Mouse (Mus musculus) liver, embryonic 14.5 days (tissue): ENCODE results near the gene Reep3.

Experiments
- CTCF ChIP-seq: IDR thresholded peaks from 2 replicates; pipeline ENCODE4 v1.5.1; 2016; ENCODE audit warnings: antibody characterized with exemption, low read depth, control low read depth
- EP300 ChIP-seq: IDR thresholded peaks from 2 replicates; pipeline ENCODE4 v1.6.1; 2016; ENCODE audit warnings: antibody characterized with exemption, low read depth

DNA sequence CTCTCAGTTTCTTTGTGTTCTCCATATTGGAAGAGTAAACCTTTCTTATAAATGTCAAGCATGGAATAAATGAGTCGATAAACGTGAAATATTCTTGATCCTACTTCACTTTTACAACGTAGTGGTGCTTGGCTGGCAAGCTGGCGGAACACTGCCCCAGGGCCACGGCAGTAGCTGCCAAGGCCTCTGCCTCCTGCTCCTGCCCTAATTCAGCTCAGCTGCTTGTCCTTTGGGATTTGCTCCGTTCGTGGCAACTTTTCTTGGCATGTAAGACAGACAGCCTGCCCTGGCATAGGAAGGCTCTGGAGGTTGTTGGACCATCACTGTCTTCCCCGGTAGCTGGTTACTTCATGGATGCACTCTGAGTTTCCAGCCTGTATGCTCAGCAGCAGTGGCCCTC is 19.5 kb upstream of the Reep3 start:
- no peak for TF ChIP-seq CTCF
- TF ChIP-seq EP300: no peak
